Mouse (Mus musculus): ENCODE measurements around the gene Anapc11. TPM values are rescaled to one million over a fixed set of nuclear protein-coding genes. Genes with fewer than 3 reads are reported as not detected.

Gene Anapc11
- polyA plus RNA-seq, 1 experiment from 2014 or later = 199 TPM

DNA sequence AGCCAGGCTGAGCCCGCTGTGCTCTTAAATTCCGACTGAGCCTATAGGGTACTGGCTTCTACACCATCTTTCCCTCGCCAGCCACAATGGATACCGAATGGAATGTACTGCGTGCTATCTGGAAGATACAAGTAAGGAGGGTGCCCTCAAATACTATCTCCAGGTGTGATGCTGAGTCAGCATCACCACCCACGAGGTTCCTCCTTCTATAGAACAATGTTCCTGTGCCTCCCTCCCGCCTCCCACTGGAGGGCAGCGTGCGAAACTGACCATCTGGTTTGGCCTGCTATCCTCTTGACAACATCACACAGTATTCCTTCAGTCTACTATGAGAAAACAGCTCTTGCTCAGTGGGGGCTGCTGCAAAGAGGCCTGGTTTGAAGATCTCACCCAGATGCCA, 33.1 kb upstream of the Anapc11 start:
- H3K4me3 ChIP-seq = no peak overlapping the region
- H3K4me2 ChIP-seq (replicated peaks) = no peak overlapping the region
- H3K27ac ChIP-seq (replicated peaks) = no peak overlapping the region
- H3K27me3 ChIP-seq = no peaks in the 10 kb centered on the region
- no peak for ATAC-seq (replicated peaks)
- H3K4me1 ChIP-seq = no peaks in the 10 kb centered on the region
- 87% methylated on average over 9 of the region's 9 CpGs for WGBS
- peaks cover 90% of the 10 kb centered on the region for H3K36me3 ChIP-seq
- H3K9me3 ChIP-seq = no peaks in the 10 kb centered on the region
- no peak overlapping the region for H3K9ac ChIP-seq (replicated peaks)

DNA sequence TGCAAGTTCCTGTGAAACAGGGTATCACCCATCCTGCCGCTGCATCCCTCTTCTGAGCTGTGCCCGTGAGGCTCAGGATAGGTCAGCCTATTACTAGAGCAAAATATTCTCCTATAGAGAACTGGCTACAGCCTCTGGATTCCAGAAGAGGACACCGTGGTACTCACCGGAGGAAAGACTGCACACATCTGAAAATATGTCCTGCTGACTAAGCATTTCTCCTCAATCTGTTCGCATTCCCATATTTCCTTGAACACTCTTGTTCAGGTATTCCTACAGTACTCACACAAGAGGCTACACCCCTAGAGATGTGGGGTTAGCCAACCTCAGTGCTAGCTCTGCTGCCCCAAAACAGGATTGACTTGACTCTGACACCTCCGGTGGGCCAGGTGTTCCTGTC, 29.9 kb upstream of the Anapc11 start:
- H3K9ac ChIP-seq (replicated peaks) = no peak overlapping the region
- H3K27me3 ChIP-seq = no peaks in the 10 kb centered on the region
- ATAC-seq (replicated peaks) = no peak
- no peak overlapping the region for H3K4me3 ChIP-seq
- 93% methylated on average over 6 of the region's 6 CpGs for WGBS
- H3K4me1 ChIP-seq = peaks cover 17% of the 10 kb centered on the region
- no peak overlapping the region for H3K4me2 ChIP-seq (replicated peaks)
- peaks cover 70% of the 10 kb centered on the region for H3K36me3 ChIP-seq
- H3K27ac ChIP-seq (replicated peaks) = no peak overlapping the region
- H3K9me3 ChIP-seq = no peaks in the 10 kb centered on the region

DNA sequence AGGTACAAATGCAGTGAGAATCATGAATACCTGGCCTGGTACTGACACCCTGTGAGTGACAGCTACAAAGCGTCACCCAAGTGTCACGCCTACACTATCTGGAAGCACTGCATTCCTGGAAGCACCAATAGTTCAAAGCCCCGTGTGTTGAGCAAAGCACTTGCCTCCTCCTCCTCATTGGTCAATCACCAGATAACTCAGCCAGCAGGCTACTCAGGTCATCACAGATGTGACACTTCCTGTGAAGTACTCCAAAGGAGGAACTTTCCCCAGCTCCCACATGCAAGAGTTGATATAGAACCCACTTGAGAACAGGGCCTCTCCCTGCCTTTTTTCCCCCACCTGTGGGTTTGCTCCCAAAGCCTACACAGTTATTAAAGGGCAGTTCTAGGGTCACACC, 27.1 kb upstream of the Anapc11 start:
- peaks cover 45% of the 10 kb centered on the region for H3K36me3 ChIP-seq
- peaks cover 28% of the 10 kb centered on the region for H3K4me1 ChIP-seq
- no peak overlapping the region for H3K27ac ChIP-seq (replicated peaks)
- no peaks in the 10 kb centered on the region for H3K9me3 ChIP-seq
- no peaks in the 10 kb centered on the region for H3K27me3 ChIP-seq
- no peak overlapping the region; the same call in 1 of the 2 replicates for H3K9ac ChIP-seq (replicated peaks)
- ATAC-seq (replicated peaks) = no peak
- 95% methylated on average over 3 of the region's 3 CpGs for WGBS
- peak overlapping the region; percentile 69; the same call in 1 of the 2 replicates for H3K4me3 ChIP-seq
- H3K4me2 ChIP-seq (replicated peaks) = peak overlapping the region; percentile 85; the same call in 1 of the 2 replicates

DNA sequence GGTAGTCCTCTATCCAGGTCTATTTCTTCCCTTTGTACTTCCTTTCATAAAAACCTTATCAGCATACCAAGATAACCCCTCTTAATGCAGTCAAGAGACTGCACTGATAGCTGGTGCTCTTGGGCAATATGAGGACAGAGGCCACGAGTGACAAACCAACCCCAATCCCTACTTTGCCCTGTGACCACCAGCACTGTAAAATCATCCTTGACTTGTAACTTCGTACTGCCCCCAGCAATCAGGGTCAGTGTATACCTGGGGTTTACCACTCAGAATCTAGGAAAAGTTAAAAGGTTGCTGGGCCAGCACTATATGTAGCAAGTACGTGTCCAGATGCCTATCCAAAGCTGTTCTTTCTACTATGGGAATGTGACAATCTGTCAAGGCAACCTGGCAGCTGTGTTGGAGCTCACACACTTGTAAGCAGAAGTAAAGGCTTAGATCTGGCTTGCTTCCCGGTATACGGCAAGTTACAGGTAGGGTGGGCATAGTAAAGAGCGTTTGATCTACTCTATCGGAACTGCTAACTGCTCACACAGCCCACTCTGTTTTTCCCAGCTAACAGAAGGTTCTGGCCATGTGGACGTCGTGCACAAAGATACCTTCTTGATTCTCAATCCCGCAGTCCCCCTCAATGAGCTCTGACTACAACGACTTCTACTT, 26.3 kb upstream of the Anapc11 start:
- WGBS = 16% methylated on average over 11 of the region's 11 CpGs

DNA sequence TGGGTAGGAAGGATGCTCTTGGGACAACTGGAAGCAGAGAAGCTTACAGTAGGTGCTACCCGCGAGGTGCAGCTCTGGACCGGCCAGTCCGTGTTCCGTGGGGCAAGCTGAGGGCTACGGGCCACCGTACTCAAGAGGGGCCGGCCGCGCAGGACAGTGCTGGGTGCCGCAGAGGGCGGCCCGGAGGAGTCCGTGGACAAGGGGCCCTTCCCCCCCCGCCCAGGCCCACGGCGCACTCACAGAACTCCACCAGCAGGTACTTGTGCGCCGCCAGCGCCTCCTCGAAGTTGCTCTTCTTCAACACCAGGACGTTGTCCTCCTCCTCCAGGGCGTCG, 25.8 kb upstream of the Anapc11 start:
- WGBS = under 1% methylated on average over 22 of the region's 24 CpGs
- H3K36me3 ChIP-seq = peaks cover 35% of the 10 kb centered on the region
- no peaks in the 10 kb centered on the region for H3K9me3 ChIP-seq
- no peak; the same call in 1 of the 2 replicates for ATAC-seq (replicated peaks)
- H3K27me3 ChIP-seq = no peaks in the 10 kb centered on the region
- H3K4me1 ChIP-seq = peaks cover 28% of the 10 kb centered on the region
- peak overlapping the region; percentile 85 for H3K4me2 ChIP-seq (replicated peaks)
- H3K4me3 ChIP-seq = peak overlapping the region; percentile 69
- peak overlapping the region; percentile 90 for H3K27ac ChIP-seq (replicated peaks)
- H3K9ac ChIP-seq (replicated peaks) = peak overlapping the region; percentile 82

More for the DNA sequence above, 26.3 kb upstream of the Anapc11 start:
- no peaks in the 10 kb centered on the region for H3K27me3 ChIP-seq
- H3K4me2 ChIP-seq (replicated peaks) = peak overlapping the region; percentile 85
- ATAC-seq (replicated peaks) = no peak
- H3K4me1 ChIP-seq = peaks cover 28% of the 10 kb centered on the region
- H3K9me3 ChIP-seq = no peaks in the 10 kb centered on the region
- H3K27ac ChIP-seq (replicated peaks) = peak overlapping the region; percentile 90
- H3K36me3 ChIP-seq = peaks cover 38% of the 10 kb centered on the region
- H3K9ac ChIP-seq (replicated peaks) = peak overlapping the region; percentile 82
- peak overlapping the region; percentile 69 for H3K4me3 ChIP-seq

DNA sequence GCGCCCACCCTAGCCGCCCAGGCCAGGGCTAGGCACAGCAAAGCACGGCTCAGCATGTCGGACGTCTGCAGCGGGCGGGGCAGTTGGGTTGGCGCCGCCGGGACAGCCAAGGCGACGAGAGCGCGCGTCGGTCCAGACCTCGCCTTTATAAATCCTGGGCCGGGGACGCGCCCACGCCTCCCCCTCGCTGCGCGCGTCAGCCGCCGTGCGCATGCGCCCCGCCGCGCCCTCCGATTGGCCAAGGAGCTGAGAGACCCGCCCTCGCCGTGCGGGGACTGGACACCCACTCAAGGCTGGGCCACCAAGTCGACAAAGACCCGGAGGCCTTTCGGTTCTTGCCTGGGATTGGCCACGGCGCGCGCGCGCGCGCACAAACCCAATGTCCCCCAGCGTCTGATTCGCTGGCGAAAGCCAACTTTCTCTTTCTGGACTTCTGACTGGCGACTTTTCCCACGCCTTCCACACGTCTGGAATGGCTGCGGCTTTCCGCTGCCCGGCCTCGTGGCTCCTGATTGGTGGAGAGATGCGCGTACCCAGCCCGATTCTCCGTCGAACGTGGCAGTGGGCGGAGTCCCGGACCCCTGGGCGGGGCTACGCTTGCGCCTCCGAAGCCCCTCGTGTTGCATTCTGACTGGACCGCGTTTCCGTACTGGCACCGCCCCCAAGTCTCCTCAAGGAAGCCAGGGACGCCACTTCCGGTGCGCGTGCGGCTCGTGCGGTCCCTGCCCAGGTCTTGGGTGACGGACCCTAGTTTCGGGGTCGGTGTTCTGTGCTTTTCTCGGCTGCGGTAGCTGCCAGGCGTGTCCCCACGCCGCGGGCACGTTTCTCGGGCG, 25.3 kb upstream of the Anapc11 start, which contains the start of gene P4hb:
TSS of gene P4hb (minus strand) at position 502 of the 833 bp plus-strand sequence.
- H3K4me1 ChIP-seq = peaks cover 28% of the 10 kb centered on the region
- under 1% methylated on average over 93 of the region's 94 CpGs for WGBS
- H3K4me2 ChIP-seq (replicated peaks) = peak within 1 kb of the TSS; percentile 85
- H3K4me3 ChIP-seq = peak within 1 kb of the TSS; percentile 69
- H3K9ac ChIP-seq (replicated peaks) = peak within 1 kb of the TSS; percentile 82
- peaks cover 35% of the 10 kb centered on the region for H3K36me3 ChIP-seq
- no peaks in the 10 kb centered on the region for H3K27me3 ChIP-seq
- peak; percentile 97 for ATAC-seq (replicated peaks)
- no peaks in the 10 kb centered on the region for H3K9me3 ChIP-seq
- H3K27ac ChIP-seq (replicated peaks) = peak within 1 kb of the TSS; percentile 90

DNA sequence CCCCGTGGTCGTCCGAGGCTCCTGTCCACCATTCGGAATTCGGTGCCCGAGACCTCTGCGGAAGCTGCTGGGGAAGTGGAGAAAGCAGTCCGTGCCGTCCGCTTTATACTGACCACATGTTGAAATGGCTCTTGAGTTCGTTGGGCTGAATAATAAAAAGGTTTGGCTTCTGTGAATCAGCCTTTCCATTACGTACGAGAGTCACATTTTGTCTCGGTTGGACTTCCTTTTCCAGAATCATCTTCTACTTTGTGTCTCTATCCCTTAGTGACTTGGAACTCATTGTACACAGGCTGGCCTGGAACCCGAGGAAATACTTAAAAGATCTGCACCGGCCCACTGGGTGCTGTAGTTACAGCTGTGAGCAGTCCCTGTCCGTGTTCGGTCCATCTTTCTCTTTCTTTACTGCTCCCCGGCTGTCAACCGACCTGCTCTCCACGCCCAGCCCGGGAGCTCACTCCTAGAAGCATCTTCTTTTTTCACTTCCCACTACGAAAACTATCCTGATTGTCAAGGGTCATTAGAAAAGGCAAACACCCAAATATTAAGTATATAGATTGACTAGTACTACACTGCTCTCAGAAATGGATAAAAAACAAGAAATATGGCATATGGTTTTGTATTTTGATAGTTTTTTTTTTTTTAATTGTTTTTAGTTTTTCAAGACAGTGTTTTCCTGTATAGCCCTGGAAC, 24.5 kb upstream of the Anapc11 start:
- no peaks in the 10 kb centered on the region for H3K27me3 ChIP-seq
- peak overlapping the region; percentile 69 for H3K4me3 ChIP-seq
- ATAC-seq (replicated peaks) = no peak
- peak overlapping the region; percentile 82 for H3K9ac ChIP-seq (replicated peaks)
- H3K27ac ChIP-seq (replicated peaks) = peak overlapping the region; percentile 90
- H3K4me1 ChIP-seq = peaks cover 28% of the 10 kb centered on the region
- no peaks in the 10 kb centered on the region for H3K9me3 ChIP-seq
- under 1% methylated on average over 23 of the region's 23 CpGs for WGBS
- H3K36me3 ChIP-seq = peaks cover 35% of the 10 kb centered on the region
- H3K4me2 ChIP-seq (replicated peaks) = peak overlapping the region; percentile 79

DNA sequence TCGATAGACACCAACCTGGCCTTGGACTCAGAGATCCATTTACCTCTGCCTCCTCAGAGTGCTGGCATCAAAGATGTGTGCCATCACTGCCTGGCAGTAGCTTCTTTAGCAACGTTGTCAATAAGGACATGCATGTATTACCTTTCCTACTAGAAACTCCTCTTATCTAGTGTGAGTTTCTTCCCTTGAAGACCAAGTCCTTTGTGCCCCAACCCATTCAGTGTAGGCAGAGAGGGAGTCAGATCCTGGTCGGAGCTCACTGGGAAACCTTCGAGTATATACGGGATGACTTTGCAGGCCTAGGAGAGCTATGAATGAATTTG, 24.0 kb upstream of the Anapc11 start:
- WGBS = 41% methylated on average over 5 of the region's 5 CpGs
- H3K27ac ChIP-seq (replicated peaks) = no peak overlapping the region

DNA sequence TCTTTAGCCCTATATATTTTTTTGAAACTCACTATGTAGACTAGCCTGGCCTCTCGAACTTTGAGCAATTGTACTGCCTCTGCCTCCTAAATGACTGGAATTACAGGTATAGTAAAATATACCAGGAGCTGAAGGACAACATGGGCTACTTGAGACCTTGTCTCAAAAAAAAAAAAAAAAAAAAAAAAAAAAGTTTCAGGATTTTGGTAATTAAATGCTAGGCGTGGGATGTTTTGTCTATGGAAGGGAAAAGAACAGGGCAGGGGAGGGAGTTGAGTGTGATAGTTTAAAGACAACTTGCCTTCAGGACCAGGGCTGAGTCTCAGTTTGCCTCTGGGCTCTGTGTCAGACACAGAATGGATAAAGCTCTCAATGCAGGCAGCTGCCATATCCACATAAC, 23.2 kb upstream of the Anapc11 start:
- Histone ChIP-seq H3K4me2 (replicated peaks) (no peak overlapping the region), H3K27me3 (no peaks in the 10 kb centered on the region), H3K9ac (replicated peaks) (no peak overlapping the region), H3K4me3 (no peak overlapping the region), H3K27ac (replicated peaks) (no peak overlapping the region), H3K4me1 (peaks cover 41% of the 10 kb centered on the region), H3K9me3 (no peaks in the 10 kb centered on the region), H3K36me3 (peaks cover 38% of the 10 kb centered on the region)
- 78% methylated on average over 2 of the region's 2 CpGs for WGBS
- ATAC-seq (replicated peaks) = no peak

More for the DNA sequence above, 24.0 kb upstream of the Anapc11 start:
- peak overlapping the region; percentile 82 for H3K9ac ChIP-seq (replicated peaks)
- peaks cover 39% of the 10 kb centered on the region for H3K36me3 ChIP-seq
- H3K4me1 ChIP-seq = peaks cover 33% of the 10 kb centered on the region
- H3K9me3 ChIP-seq = no peaks in the 10 kb centered on the region
- H3K4me3 ChIP-seq = peak overlapping the region; percentile 69
- peak overlapping the region; percentile 79 for H3K4me2 ChIP-seq (replicated peaks)
- H3K27me3 ChIP-seq = no peaks in the 10 kb centered on the region
- ATAC-seq (replicated peaks) = no peak

DNA sequence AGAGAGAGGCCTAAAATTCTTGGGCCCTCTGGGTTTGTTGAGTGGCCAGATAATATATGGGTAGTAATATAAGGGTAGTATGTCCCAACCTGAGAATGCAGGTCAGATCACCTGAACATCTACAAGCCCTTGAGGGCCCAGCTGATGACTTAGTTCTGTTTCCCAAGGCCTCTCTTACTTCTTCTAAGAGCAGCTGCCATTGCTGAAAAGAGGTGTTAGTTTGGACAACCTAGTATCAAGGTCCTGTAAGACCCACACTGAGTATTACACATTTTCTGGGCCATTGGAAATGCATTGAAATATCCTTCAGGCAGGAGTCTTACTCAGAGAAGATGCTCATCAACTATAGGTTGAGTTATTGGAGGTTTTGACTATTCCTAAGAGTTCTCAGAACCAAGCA, 22.3 kb upstream of the Anapc11 start:
- Histone ChIP-seq H3K9me3 (no peaks in the 10 kb centered on the region), H3K4me1 (peaks cover 43% of the 10 kb centered on the region), H3K4me2 (replicated peaks) (no peak overlapping the region), H3K27me3 (no peaks in the 10 kb centered on the region), H3K4me3 (no peak overlapping the region), H3K36me3 (peaks cover 29% of the 10 kb centered on the region), H3K9ac (replicated peaks) (no peak overlapping the region), H3K27ac (replicated peaks) (no peak overlapping the region)
- ATAC-seq (replicated peaks) = no peak

DNA sequence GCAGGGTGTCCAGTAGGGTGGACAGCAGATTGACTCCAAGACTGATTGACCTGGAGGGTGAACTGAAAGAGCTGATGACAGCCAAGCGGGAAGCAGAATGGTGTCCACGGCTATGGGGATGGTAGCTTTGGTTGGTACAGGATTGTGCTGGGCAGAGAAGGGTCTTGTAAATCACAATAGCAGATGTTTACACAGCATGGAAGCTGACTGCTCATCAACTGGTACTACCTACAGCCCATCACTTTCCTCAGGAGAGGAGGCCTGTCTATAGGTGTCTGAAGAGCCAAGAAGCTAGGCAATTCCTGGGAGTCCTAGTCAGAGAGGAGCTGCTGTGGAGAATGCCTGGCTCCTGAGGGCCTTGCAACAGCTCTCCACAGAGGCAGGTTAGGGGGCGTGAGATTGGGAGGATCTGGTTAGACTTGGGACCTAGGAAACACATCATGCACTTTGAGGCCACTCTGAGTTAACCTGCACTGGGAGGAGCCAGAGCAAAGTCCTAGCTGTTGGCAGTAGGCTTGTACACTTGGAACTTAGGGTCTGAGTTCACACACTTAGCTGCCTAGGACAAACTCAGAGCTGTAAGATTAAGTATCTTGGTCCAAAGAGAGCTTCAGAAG, 21.7 kb upstream of the Anapc11 start:
- WGBS = 93% methylated on average over 3 of the region's 3 CpGs
- H3K27ac ChIP-seq (replicated peaks) = no peak overlapping the region
- H3K36me3 ChIP-seq = peaks cover 25% of the 10 kb centered on the region
- no peaks in the 10 kb centered on the region for H3K9me3 ChIP-seq
- H3K4me2 ChIP-seq (replicated peaks) = no peak overlapping the region
- no peak overlapping the region for H3K9ac ChIP-seq (replicated peaks)
- H3K27me3 ChIP-seq = no peaks in the 10 kb centered on the region
- ATAC-seq (replicated peaks) = no peak
- H3K4me3 ChIP-seq = no peak overlapping the region
- peaks cover 38% of the 10 kb centered on the region for H3K4me1 ChIP-seq
